Mouse (Mus musculus): ENCODE results near the gene Col4a3bp. TPM values are rescaled to one million over a fixed set of nuclear protein-coding genes. Genes with fewer than 3 reads are reported as not detected.

Gene Col4a3bp
- polyA plus RNA-seq, 1 experiment from 2014 or later: 6.5 TPM

GRCm38 (mm10) chr13:96521294-96521693 lies 21.1 kb upstream of the Col4a3bp start:
- no peak for ATAC-seq (replicated peaks; ENCODE audit: low FRiP score, low read depth)
- H3K4me1 ChIP-seq (replicated peaks; ENCODE audit: insufficient read depth, low read length): no peaks in the 10 kb centered on the region
- TF ChIP-seq CTCF (IDR thresholded peaks at IDR 0.05; ENCODE audit: low read depth): no peak
- H3K27me3 ChIP-seq (ENCODE audit: insufficient read depth, low read length): no peaks in the 10 kb centered on the region
- no peak overlapping the region for H3K9ac ChIP-seq (ENCODE audit: low read depth, low read length)
- no peak overlapping the region for H3K27ac ChIP-seq
- H3K4me2 ChIP-seq (ENCODE audit: low read length): no peak overlapping the region
- no peak for DNase-seq (ENCODE audit: low spot score)
- no peaks in the 10 kb centered on the region; the same call in 1 of the 2 replicates for H3K36me3 ChIP-seq (ENCODE audit: insufficient read depth, low read length)
- H3K4me3 ChIP-seq (replicated peaks; ENCODE audit: low read depth, low read length): no peak overlapping the region
- WGBS: 86% methylated on average over 3 of the region's 3 CpGs
- H3K9me3 ChIP-seq (replicated peaks; ENCODE audit: low read length): no peaks in the 10 kb centered on the region

- Histone ChIP-seq H3K4me3 (replicated peaks; ENCODE audit: low read depth, low read length) (no peak overlapping the region), H3K9me3 (replicated peaks; ENCODE audit: low read length) (no peaks in the 10 kb centered on the region), H3K9ac (ENCODE audit: low read depth, low read length) (no peak overlapping the region), H3K27me3 (ENCODE audit: insufficient read depth, low read length) (no peaks in the 10 kb centered on the region), H3K27ac (no peak overlapping the region), H3K4me2 (ENCODE audit: low read length) (no peak overlapping the region), H3K4me1 (replicated peaks; ENCODE audit: insufficient read depth, low read length) (no peaks in the 10 kb centered on the region), H3K36me3 (ENCODE audit: insufficient read depth, low read length) (no peaks in the 10 kb centered on the region)
- ATAC-seq (replicated peaks; ENCODE audit: low FRiP score, low read depth): no peak
- no peak for TF ChIP-seq CTCF (IDR thresholded peaks at IDR 0.05; ENCODE audit: low read depth)
- 96% methylated on average over 3 of the region's 3 CpGs for WGBS
- DNase-seq (ENCODE audit: low spot score): no peak
Observed at GRCm38 (mm10) chr13:96527022-96527421, 15.4 kb upstream of the Col4a3bp start.

GRCm38 (mm10) chr13:96527856-96528255 lies 14.6 kb upstream of the Col4a3bp start:
- WGBS: 80% methylated on average over 11 of the region's 11 CpGs
- H3K27ac ChIP-seq: no peak overlapping the region
- no peaks in the 10 kb centered on the region for H3K36me3 ChIP-seq (ENCODE audit: insufficient read depth, low read length)
- DNase-seq (ENCODE audit: low spot score) (no peak), ATAC-seq (replicated peaks; ENCODE audit: low FRiP score, low read depth) (no peak)
- no peaks in the 10 kb centered on the region for H3K4me1 ChIP-seq (replicated peaks; ENCODE audit: insufficient read depth, low read length)
- no peak overlapping the region for H3K4me2 ChIP-seq (ENCODE audit: low read length)
- TF ChIP-seq CTCF (IDR thresholded peaks at IDR 0.05; ENCODE audit: low read depth): no peak
- H3K9me3 ChIP-seq (replicated peaks; ENCODE audit: low read length): no peaks in the 10 kb centered on the region
- no peak overlapping the region for H3K9ac ChIP-seq (ENCODE audit: low read depth, low read length)
- H3K4me3 ChIP-seq (replicated peaks; ENCODE audit: low read depth, low read length): no peak overlapping the region
- no peaks in the 10 kb centered on the region for H3K27me3 ChIP-seq (ENCODE audit: insufficient read depth, low read length)

- Histone ChIP-seq H3K27ac (no peak overlapping the region), H3K4me3 (replicated peaks; ENCODE audit: low read depth, low read length) (no peak overlapping the region), H3K36me3 (ENCODE audit: insufficient read depth, low read length) (no peaks in the 10 kb centered on the region), H3K4me1 (replicated peaks; ENCODE audit: insufficient read depth, low read length) (no peaks in the 10 kb centered on the region), H3K4me2 (ENCODE audit: low read length) (no peak overlapping the region), H3K27me3 (ENCODE audit: insufficient read depth, low read length) (no peaks in the 10 kb centered on the region), H3K9me3 (replicated peaks; ENCODE audit: low read length) (no peaks in the 10 kb centered on the region), H3K9ac (ENCODE audit: low read depth, low read length) (no peak overlapping the region)
- ATAC-seq (replicated peaks; ENCODE audit: low FRiP score, low read depth) (no peak), DNase-seq (ENCODE audit: low spot score) (no peak)
- WGBS: 70% methylated on average over 3 of the region's 3 CpGs
- TF ChIP-seq CTCF (IDR thresholded peaks at IDR 0.05; ENCODE audit: low read depth): no peak
Observed at GRCm38 (mm10) chr13:96528776-96529175, 13.6 kb upstream of the Col4a3bp start.

GRCm38 (mm10) chr13:96529542-96529941 lies 12.9 kb upstream of the Col4a3bp start:
- Histone ChIP-seq H3K27ac (no peak overlapping the region), H3K9me3 (replicated peaks; ENCODE audit: low read length) (no peaks in the 10 kb centered on the region), H3K9ac (ENCODE audit: low read depth, low read length) (no peak overlapping the region), H3K36me3 (ENCODE audit: insufficient read depth, low read length) (no peaks in the 10 kb centered on the region), H3K4me2 (ENCODE audit: low read length) (no peak overlapping the region), H3K27me3 (ENCODE audit: insufficient read depth, low read length) (no peaks in the 10 kb centered on the region), H3K4me1 (replicated peaks; ENCODE audit: insufficient read depth, low read length) (no peaks in the 10 kb centered on the region), H3K4me3 (replicated peaks; ENCODE audit: low read depth, low read length) (no peak overlapping the region)
- DNase-seq (ENCODE audit: low spot score) (no peak), ATAC-seq (replicated peaks; ENCODE audit: low FRiP score, low read depth) (no peak)
- no peak for TF ChIP-seq CTCF (IDR thresholded peaks at IDR 0.05; ENCODE audit: low read depth)
- 90% methylated on average over 3 of the region's 3 CpGs for whole genome bisulfite sequencing

GRCm38 (mm10) chr13:96530064-96530463 lies 12.4 kb upstream of the Col4a3bp start:
- Histone ChIP-seq H3K27ac (no peak overlapping the region), H3K4me3 (replicated peaks; ENCODE audit: low read depth, low read length) (no peak overlapping the region), H3K4me1 (replicated peaks; ENCODE audit: insufficient read depth, low read length) (no peaks in the 10 kb centered on the region), H3K9me3 (replicated peaks; ENCODE audit: low read length) (no peaks in the 10 kb centered on the region), H3K27me3 (ENCODE audit: insufficient read depth, low read length) (no peaks in the 10 kb centered on the region), H3K9ac (ENCODE audit: low read depth, low read length) (no peak overlapping the region), H3K36me3 (ENCODE audit: insufficient read depth, low read length) (no peaks in the 10 kb centered on the region), H3K4me2 (ENCODE audit: low read length) (no peak overlapping the region)
- DNase-seq (ENCODE audit: low spot score): no peak
- no peak for TF ChIP-seq CTCF (IDR thresholded peaks at IDR 0.05; ENCODE audit: low read depth)
- WGBS: 93% methylated on average over 9 of the region's 9 CpGs
- no peak for ATAC-seq (replicated peaks; ENCODE audit: low FRiP score, low read depth)

- Histone ChIP-seq H3K4me3 (replicated peaks; ENCODE audit: low read depth, low read length) (no peak overlapping the region), H3K27ac (no peak overlapping the region), H3K9me3 (replicated peaks; ENCODE audit: low read length) (no peaks in the 10 kb centered on the region), H3K9ac (ENCODE audit: low read depth, low read length) (no peak overlapping the region), H3K4me2 (ENCODE audit: low read length) (no peak overlapping the region), H3K36me3 (ENCODE audit: insufficient read depth, low read length) (no peaks in the 10 kb centered on the region), H3K27me3 (ENCODE audit: insufficient read depth, low read length) (no peaks in the 10 kb centered on the region), H3K4me1 (replicated peaks; ENCODE audit: insufficient read depth, low read length) (no peaks in the 10 kb centered on the region)
- ATAC-seq (replicated peaks; ENCODE audit: low FRiP score, low read depth) (no peak), DNase-seq (ENCODE audit: low spot score) (no peak)
- WGBS: 77% methylated on average over 6 of the region's 6 CpGs
- TF ChIP-seq CTCF (IDR thresholded peaks at IDR 0.05; ENCODE audit: low read depth): no peak
Observed at GRCm38 (mm10) chr13:96532176-96532575, 10.2 kb upstream of the Col4a3bp start.

Data from kidney, postnatal 0 days (tissue).